Mouse (Mus musculus): ENCODE results near the gene Zmiz2. TPM values are rescaled to one million over a fixed set of nuclear protein-coding genes. Genes with fewer than 3 reads are reported as not detected.
"Not testable (repeated sequence)": the region's sequence is repeated elsewhere in the genome, so short reads cannot be mapped to it uniquely, and the experiment has no call there.

The Zmiz2 gene
- total RNA-seq, 1 experiment from 2014 or later, result 17.1 TPM

DNA sequence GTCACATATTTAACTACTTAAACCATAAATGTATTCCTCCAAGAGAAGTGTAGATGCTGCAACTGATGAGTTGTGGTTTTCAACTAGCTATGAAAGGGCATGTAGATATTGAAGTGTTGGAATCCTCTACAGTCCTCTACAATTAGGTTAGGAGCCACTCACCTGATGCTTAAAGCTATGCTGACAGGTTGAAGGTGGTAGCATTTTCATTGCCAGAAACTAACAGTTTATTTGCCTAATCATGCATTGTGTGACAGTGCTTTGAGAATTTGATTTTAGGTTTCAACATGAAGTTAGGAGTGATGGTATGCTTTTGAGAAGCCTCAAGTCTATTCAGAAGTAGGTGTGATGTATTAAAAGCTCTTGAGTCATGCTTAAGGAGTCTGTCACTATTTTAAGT, 28.6 kb downstream of the Zmiz2 start:
- no peak for ATAC-seq (replicated peaks; ENCODE audit: low read depth, poor library complexity, severe bottlenecking)

DNA sequence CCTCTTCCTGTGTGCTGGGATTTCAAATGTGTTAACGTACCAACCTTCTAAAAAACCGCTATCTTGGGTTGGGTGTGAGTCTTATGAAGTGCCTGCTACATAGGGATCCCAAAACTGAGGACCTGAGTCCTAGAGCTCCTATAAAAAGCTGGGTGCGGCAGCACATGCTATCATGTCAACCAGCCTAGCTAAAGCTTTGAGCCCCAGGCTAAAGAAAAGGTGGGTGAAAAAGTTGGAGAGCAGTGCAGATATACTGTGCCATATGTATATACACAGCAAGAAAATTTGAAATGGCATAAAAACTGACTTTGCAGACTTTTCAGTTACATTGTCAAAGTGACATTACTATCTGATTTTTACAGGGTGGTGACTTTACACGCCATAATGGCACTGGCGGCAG, 29.9 kb downstream of the Zmiz2 start:
- no peak for ATAC-seq (replicated peaks; ENCODE audit: low read depth, poor library complexity, severe bottlenecking)

DNA sequence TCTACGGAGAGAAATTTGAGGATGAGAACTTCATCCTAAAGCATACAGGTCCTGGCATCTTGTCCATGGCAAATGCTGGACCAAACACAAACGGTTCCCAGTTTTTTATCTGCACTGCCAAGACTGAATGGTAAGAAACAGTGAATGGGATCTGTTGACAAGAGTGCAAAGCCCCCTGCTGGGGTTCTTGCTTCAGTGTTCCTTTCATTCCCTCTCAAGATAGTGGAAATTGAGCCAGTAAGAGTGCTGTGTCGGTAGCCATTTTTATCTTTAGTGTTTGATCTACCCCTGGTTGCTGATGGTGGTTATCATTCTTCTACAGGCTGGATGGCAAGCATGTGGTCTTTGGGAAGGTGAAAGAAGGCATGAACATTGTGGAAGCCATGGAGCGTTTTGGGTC, 30.3 kb downstream of the Zmiz2 start:
- not testable (repeated sequence) for ATAC-seq (replicated peaks; ENCODE audit: low read depth, poor library complexity, severe bottlenecking)

DNA sequence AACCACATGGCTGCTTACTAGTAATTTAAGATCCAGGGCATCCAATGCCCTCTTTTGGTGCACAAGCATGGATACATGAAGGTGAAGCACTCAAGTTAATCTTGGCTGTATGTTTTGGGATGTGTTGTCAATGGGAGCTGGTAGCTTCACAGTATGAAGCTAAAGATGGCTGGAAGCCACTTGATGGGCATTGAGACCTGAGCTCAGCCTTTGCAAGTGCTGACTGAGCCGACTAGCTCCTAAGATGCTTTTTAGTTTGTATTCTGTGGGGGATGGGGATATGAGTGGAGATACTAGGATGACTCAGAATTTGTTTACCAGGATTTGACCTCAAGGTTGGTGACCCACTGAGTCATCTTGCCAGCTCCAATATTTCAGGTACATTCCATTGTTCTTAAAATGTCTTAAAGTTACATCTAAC, 31.4 kb downstream of the Zmiz2 start:
- ATAC-seq (replicated peaks; ENCODE audit: low read depth, poor library complexity, severe bottlenecking), result no peak

DNA sequence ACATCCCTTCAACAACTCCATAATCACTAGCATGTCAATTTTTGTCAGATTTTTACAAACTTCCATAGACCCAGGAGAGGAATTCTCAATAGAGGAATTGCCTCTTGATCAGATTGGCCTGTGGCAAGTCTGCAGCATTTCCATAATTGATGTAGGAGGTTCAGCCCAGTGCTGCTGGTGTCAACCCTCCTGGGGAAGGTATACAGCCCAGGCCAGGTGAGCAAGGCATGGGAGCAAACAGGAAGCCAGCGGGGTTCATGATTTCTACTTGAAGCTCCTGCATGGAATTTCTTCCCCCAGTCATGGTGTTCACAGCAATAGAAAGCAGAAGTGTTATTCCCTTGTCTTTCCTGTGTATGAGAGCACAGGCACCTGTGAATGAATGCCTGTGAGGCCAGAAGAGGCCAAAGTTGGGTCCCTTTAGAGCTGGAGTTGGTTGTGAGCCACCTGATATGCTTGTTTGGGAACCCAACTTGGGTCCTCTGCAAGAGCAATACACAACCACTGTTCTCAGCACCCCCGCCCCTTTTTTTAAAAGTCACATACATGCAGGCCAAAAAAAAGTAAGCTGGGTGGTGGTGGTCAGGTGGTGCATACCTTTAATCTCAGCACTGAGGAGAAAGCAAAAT, 32.0 kb downstream of the Zmiz2 start:
- ATAC-seq (replicated peaks; ENCODE audit: low read depth, poor library complexity, severe bottlenecking), result no peak

DNA sequence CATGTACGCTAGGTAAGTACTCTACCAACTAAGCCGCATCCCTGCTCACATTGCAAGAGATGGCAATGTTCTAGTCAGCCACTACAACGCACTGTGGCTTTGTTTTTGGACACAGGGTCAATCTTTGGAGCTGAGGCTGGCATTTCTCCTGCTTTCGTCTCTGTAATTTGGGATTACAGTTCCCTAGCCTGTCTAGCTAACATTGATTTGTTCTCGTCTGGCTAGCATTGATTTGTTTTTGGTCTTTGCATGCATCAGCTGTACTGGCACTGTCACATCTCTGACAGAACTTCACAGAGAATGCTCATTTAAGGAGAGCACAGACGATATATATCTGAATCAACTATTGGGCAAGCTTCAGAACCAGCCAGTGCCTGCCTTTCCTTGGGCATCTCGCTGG, 41.3 kb downstream of the Zmiz2 start:
- no peak for ATAC-seq (replicated peaks; ENCODE audit: low read depth, poor library complexity, severe bottlenecking)

DNA sequence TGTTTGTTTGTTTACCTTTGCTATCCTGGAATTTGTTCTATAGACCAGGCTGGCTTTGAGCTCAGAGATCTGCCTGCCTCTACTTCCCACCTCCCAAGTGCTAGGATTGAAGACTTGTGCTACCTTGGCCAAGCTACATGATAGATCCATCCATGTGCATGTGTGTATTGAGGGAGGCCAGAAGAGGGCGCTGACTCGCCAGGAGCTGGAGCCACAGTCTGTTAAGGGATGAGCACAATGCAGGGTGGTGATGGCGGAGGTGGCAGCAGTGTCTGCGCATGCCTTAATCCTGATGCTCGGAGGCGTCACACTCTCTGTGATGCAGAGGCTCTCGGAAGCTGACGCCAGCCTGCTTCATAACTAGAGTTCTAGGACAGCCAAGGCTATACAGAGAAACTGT, 47.6 kb downstream of the Zmiz2 start:
- ATAC-seq (replicated peaks; ENCODE audit: low read depth, poor library complexity, severe bottlenecking), result peak; percentile 96

DNA sequence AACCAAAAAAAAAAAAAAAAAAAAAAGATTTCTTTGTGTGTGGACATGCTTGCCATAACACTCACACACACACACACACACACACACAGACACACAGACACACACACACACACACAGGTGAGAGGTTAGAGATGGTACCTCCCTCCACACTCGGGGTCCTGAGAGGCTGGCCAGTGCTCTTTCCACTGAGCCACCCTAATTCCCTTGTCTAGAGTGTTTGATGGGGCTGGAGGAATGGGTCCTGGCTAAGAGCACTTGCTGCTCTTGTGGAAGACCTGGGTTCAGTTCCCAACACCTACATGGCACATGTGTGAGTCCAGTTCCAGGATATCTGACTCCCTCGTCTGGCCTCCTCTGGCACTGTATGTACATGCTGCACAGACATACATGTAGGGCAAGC, 48.8 kb downstream of the Zmiz2 start:
- no peak for ATAC-seq (replicated peaks; ENCODE audit: low read depth, poor library complexity, severe bottlenecking)

DNA sequence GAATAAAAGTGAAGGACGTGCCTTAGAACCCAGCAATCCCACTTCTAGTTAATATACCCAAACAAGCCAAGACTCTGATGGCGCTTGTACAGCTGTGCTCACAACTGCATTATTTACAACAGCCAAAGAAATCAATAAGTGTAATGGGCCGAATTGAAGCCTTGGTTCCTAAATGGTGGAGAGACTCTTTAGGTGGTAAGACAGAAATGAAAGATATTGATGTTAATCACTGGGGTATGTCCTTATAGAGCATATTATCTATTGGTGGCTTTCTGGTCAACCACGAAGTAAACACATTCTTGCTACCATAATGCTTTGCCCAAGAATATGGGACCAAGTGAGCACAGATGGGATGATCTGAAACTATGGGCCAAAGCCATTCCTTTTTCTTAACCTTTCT, 51.3 kb downstream of the Zmiz2 start:
- no peak for ATAC-seq (replicated peaks; ENCODE audit: low read depth, poor library complexity, severe bottlenecking)

DNA sequence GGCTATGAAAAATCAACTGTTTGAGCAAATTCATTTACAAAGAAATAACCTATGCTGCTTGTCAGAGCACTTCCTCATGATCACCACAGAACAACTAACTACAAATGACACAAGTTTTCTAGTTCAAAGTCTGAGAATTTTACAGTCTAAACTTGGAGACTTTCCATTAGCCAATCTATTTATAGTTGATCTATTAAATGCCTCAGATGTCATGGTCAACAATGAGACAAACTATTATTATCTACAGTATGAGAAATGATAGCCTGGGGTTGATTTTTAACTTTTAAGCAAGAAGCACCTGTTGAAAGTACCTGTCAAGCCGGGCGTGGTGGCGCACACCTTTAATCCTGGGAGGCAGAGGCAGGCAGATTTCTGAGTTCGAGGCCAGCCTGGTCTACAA, 53.7 kb downstream of the Zmiz2 start:
- ATAC-seq (replicated peaks; ENCODE audit: low read depth, poor library complexity, severe bottlenecking), result no peak

DNA sequence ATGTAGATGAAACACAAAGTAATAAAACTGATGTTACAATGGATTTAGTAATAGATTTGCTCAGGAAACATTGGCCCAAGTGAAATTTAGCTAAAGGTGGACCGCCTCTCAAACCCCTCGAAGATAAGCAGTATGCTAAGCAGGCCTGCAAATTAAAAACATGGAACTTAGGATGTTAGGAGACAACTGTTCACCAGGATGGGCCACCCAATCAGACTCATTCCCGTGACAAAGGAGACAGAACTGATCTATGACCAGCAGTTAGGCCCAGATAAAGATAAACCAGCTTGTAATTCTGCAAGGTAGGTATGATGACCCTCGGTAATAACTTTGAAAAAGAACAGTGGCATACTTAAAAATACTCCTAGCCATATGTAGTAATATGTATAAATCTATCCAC, 54.2 kb downstream of the Zmiz2 start:
- ATAC-seq (replicated peaks; ENCODE audit: low read depth, poor library complexity, severe bottlenecking), result no peak

DNA sequence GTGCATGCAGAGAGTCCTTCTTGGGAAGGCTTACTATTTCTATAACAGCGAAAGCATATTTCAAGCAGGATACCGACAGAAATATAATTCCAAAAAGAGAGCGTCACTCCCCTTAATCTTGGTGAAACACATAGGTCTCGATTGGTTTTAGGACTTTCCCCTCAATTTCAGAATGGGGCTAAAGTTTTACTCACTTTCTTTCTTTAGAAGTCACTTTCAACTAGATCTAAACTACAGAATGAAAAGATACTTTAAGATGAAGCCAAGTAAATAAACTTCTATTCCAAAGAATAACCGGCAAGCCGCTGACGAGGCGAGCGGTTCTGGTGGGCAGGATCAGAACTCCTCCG, 54.8 kb downstream of the Zmiz2 start:
- ATAC-seq (replicated peaks; ENCODE audit: low read depth, poor library complexity, severe bottlenecking), result 0 out of 2 replicates have a peak, but pooled peaks have one; percentile 0

DNA sequence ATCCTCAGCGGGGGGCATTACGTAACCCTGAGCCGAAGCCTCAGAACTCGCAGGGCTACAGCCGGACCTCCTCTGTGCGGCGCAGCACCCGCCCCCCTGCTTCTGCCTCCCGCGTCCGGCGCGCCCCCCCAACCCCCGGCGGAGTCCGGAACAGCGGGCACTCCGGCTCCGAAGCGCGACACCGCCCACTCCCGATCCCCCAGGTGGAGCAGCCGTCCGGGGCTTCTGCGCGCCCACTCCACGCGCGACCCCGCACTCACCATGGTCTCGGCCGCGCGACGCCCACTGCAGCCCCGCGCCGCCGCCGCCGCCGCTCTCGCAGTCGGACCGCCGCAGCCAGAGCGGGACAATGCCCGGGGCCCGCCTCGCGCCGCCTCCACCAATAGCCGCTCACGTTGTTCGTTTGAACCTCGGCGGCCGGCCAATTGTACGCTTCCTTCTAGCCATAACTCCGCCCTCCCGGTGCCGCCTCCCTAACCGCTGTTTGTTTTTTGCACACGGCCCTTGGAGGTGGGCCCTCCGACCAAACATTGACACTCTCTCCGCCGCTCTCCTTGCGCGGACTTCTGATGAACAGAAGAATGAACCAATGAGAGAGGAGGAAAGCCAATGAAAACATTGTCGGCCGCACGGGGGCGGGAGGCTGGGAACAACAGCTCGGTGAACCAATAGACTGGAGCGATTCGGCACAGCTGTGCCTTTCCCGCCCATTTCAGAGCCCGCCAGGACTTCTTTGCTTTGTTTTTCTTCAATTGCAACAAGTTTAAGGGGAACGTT, 55.4 kb downstream of the Zmiz2 start, which contains the start of gene H2afv:
Gene H2afv, minus strand, starts transcription at position 367 of the 777 bp plus-strand sequence.
- peak; percentile 98 for ATAC-seq (replicated peaks; ENCODE audit: low read depth, poor library complexity, severe bottlenecking)

DNA sequence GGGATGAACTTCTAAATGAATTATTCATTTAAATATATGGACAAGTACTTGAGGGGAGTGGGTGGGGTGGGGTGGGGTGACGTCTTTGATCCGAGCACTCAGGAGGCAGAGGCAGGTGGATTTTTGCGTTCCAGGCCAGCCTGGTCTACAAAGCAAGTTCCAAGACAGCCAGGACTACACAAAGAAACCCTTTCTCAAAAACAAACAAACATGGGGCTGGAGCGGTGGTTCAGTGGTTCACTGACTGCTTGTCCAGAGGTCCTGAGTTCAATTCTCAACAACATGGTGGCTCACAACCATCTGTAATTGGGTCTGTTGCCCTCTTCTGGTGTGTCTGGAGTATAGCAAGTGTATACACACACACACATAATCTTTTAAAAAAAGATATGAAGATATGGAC, 56.6 kb downstream of the Zmiz2 start:
- no peak for ATAC-seq (replicated peaks; ENCODE audit: low read depth, poor library complexity, severe bottlenecking)

DNA sequence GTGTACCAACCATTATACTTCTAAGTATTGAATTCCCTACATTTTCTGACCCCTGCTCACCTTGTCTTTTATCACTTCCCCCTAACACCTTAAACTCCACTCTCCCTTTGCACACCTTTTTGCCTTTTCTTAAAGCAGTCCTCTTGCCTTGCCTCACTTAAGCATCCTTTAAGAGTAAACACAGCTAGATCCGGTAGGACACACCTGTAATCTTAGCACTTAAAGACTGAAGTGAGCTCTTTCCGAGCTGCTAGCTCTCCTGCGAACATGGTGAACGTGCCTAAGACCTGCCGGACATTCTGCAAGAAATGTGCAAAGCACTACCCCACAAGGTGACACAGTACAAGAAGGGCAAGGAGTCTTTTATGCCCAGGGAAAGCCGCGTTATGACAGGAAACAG, 57.1 kb downstream of the Zmiz2 start:
- no peak for ATAC-seq (replicated peaks; ENCODE audit: low read depth, poor library complexity, severe bottlenecking)

DNA sequence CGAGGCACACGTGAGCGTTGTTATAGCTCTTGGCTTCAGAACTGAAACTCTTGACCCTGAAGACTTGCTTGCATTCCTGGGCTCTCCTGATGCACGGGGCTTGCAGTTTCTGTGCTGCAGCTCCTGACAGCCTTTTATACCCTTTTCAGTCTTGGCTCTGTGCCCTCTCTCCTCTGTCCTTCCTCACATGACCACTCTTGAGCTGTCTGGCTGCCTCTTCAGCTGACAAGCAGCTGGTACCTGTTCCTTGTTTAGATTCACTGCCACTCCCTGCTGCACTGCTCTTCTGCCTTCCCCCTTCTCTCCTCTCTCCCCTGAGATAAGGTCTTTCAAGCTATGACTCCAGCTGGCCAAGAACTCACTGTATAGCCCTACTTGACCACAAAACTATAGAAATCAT, 58.6 kb downstream of the Zmiz2 start:
- no peak for ATAC-seq (replicated peaks; ENCODE audit: low read depth, poor library complexity, severe bottlenecking)

DNA sequence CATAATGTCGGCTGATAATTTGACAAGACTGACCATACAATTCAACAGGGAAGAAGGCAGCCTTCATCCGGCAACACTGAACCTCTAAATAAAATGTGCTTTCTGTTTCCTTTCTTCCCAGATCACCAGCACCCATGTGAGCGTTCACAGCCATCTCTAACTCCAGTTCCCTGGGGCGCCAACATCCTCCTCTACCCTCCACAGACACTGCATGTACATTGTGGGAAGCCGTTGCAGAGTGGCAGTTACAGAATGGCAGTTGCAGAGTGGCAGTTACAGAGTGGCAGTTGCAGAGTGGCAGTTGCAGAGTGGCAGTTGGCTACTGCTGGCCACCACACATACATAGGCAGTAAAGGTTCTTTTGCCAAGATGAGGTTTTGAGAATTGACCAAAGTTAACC, 59.3 kb downstream of the Zmiz2 start:
- not testable (repeated sequence) for ATAC-seq (replicated peaks; ENCODE audit: low read depth, poor library complexity, severe bottlenecking)

Other genes with a start within 250 kb of the Zmiz2 start
- gene A730071L15Rik, start 189.0 kb upstream of the Zmiz2 start, total RNA-seq (2017), result 0.78 and 1.8 TPM in 2 replicates
- 33.6 and 39.7 TPM in 2 replicates for gene Nudcd3, start 188.7 kb upstream of the Zmiz2 start, total RNA-seq (2017)
- not detected in 2 replicates for gene Npc1l1, start 158.9 kb upstream of the Zmiz2 start, total RNA-seq (2017)
- 40.9 and 43.2 TPM in 2 replicates for gene Ddx56, start 121.3 kb upstream of the Zmiz2 start, total RNA-seq (2017)
- 37.5 and 49.2 TPM in 2 replicates for gene Tmed4, start 114.2 kb upstream of the Zmiz2 start, total RNA-seq (2017)
- 95.6 and 111 TPM in 2 replicates for gene Ogdh, start 97.4 kb upstream of the Zmiz2 start, total RNA-seq (2017)
- 2,015 and 2,091 TPM in 2 replicates for gene Ppia, start 26.4 kb downstream of the Zmiz2 start, total RNA-seq (2017)
- gene H2afv, start 55.4 kb downstream of the Zmiz2 start, total RNA-seq (2017), result 88.8 and 129 TPM in 2 replicates
- 65.8 and 78.7 TPM in 2 replicates for gene Purb, start 86.8 kb downstream of the Zmiz2 start, total RNA-seq (2017)
- gene Myo1g, start 131.9 kb downstream of the Zmiz2 start, total RNA-seq (2017), result 27.1 and 38.1 TPM in 2 replicates
- gene Ccm2, start 157.8 kb downstream of the Zmiz2 start, total RNA-seq (2017), result 36.7 and 39.4 TPM in 2 replicates
- gene Nacad, start 217.0 kb downstream of the Zmiz2 start, total RNA-seq (2017), result not detected in 2 replicates
- 33.6 and 73.2 TPM in 2 replicates for gene Tbrg4, start 237.0 kb downstream of the Zmiz2 start, total RNA-seq (2017)
- gene Wap, start 249.6 kb downstream of the Zmiz2 start, total RNA-seq (2017), result not detected in 2 replicates

All from common myeloid progenitor, adult 5-6 weeks (primary cell).